Mouse (Mus musculus) ES-Bruce4 (cell line): Measurements from ENCODE around the gene Tmco5.

ENCODE experiments used
- CTCF ChIP-seq: IDR thresholded peaks from one replicate; pipeline ENCODE4 v1.8.1; 2011; ENCODE audit warnings: low read depth, low read length
- EP300 ChIP-seq: IDR thresholded peaks from 2 replicates; pipeline ENCODE4 v1.6.1; 2011; ENCODE audit warnings: low read depth, low read length; ENCODE audit not compliant: insufficient read depth
- POLR2A ChIP-seq: IDR thresholded peaks from one replicate; pipeline ENCODE4 v1.8.1; 2011; ENCODE audit warnings: low read length; ENCODE audit not compliant: insufficient read depth

DNA sequence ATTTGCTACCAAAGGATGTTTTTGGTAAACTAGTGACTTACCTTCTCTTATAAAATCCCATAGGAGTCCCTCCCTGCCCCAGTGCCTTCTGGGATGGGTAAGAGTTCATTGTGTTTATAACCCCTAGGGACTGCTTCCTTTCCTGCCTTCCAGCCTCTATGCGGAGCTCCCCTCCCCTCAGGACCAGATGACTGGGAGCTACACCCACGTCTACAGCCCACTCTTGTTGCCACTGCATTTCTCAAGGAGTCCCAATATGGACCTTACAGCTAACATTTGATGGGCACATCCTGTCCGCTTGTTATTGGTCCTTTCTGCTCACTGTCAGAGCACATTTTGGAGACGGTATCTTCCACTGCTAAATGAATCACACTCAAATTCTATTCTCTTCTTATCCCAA is 36.1 kb downstream of the Tmco5 start:
- TF ChIP-seq EP300 (no peak), CTCF (no peak), POLR2A (no peak)
